Mouse (Mus musculus) neural tube, embryonic 15.5 days (tissue): ENCODE measurements around the gene Tas2r143. TPM values are rescaled to one million over a fixed set of nuclear protein-coding genes. Genes with fewer than 3 reads are reported as not detected.

Source experiments
- ATAC-seq: fragments of 200-750 bp; cut with Nextera tagmentation; 2 replicates; pipeline ENCODE4 v1.8.0; 2017; ENCODE audit warnings: mild to moderate bottlenecking, moderate TSS enrichment, moderate library complexity; ENCODE audit not compliant: low FRiP score
- H3K27ac ChIP-seq: fragments of 300-500 bp; sonication (generic); replicated peaks from 2 replicates; pipeline ENCODE4 v1.5.1; 2015; ENCODE audit warnings: mild to moderate bottlenecking, inconsistent platforms
- H3K27me3 ChIP-seq: fragments of 300-500 bp; sonication (generic); replicated peaks from 2 replicates; pipeline ENCODE4 v1.6.1; 2015; ENCODE audit warnings: inconsistent platforms
- H3K36me3 ChIP-seq: fragments of 300-500 bp; sonication (generic); 2 replicates; pipeline ENCODE4 v1.6.1; 2015; ENCODE audit warnings: inconsistent platforms
- H3K4me1 ChIP-seq: fragments of 300-500 bp; sonication (generic); 2 replicates; pipeline ENCODE4 v1.6.1; 2015; ENCODE audit warnings: inconsistent platforms
- H3K4me2 ChIP-seq: fragments of 300-500 bp; sonication (generic); 2 replicates; pipeline ENCODE4 v1.6.1; 2015; ENCODE audit warnings: inconsistent platforms, mild to moderate bottlenecking, moderate library complexity
- H3K4me3 ChIP-seq: fragments of 300-500 bp; sonication (generic); replicated peaks from 2 replicates; pipeline ENCODE4 v1.5.1; 2015; ENCODE audit warnings: mild to moderate bottlenecking, inconsistent platforms
- H3K9ac ChIP-seq: fragments of 300-500 bp; sonication (generic); replicated peaks from 2 replicates; pipeline ENCODE4 v1.6.1; 2015; ENCODE audit warnings: mild to moderate bottlenecking, inconsistent platforms
- H3K9me3 ChIP-seq: fragments of 300-500 bp; sonication (generic); replicated peaks from 2 replicates; pipeline ENCODE4 v1.6.1; 2016; ENCODE audit warnings: inconsistent platforms
- whole genome bisulfite sequencing: fragments of 180-500 bp; shearing (Covaris S2); methylation state at CpG from one replicate; pipeline ENCODE4 v1.1.7; 2015; ENCODE audit warnings: mixed read lengths; 5-methylcytosine and 5-hydroxymethylcytosine counted together
- polyA plus RNA-seq: library from polyadenylated mRNA; unstranded; fragments of >200 nt; fragmentation: Nextera tagmentation; extraction: Ambion mirVana; gene quantifications from 2 replicates; pipeline ENCODE4 v1.2.1, GENCODE M21; 2015

Tas2r143 gene
- polyA plus RNA-seq, 1 experiment from 2014 or later = not detected

- Histone ChIP-seq H3K4me2 (peak overlapping the region; percentile 29), H3K9ac (no peak overlapping the region), H3K36me3 (no peaks in the 10 kb centered on the region), H3K9me3 (no peaks in the 10 kb centered on the region), H3K27ac (no peak overlapping the region), H3K27me3 (no peaks in the 10 kb centered on the region), H3K4me1 (0 out of 2 replicates have a peak, but pooled peaks cover 3% of the 10 kb centered on the region), H3K4me3 (no peak overlapping the region)
- ATAC-seq = no peak; the same call in 1 of the 2 replicates
- WGBS = 4% methylated on average over 8 of the region's 8 CpGs
Observed at GRCm38 (mm10) chr6:42380416-42381144, 19.5 kb upstream of the Tas2r143 start.

GRCm38 (mm10) chr6:42381221-42381620 is 18.8 kb upstream of the Tas2r143 start:
- Histone ChIP-seq H3K9me3 (no peaks in the 10 kb centered on the region), H3K4me1 (0 out of 2 replicates have a peak, but pooled peaks cover 3% of the 10 kb centered on the region), H3K36me3 (no peaks in the 10 kb centered on the region), H3K9ac (no peak overlapping the region), H3K4me3 (no peak overlapping the region), H3K4me2 (no peak overlapping the region), H3K27me3 (no peaks in the 10 kb centered on the region), H3K27ac (no peak overlapping the region)
- 28% methylated on average over 2 of the region's 2 CpGs for WGBS
- no peak for ATAC-seq

GRCm38 (mm10) chr6:42381916-42382381 is 18.1 kb upstream of the Tas2r143 start:
- Histone ChIP-seq H3K9ac (no peak overlapping the region), H3K36me3 (no peaks in the 10 kb centered on the region), H3K27ac (no peak overlapping the region), H3K4me3 (no peak overlapping the region), H3K9me3 (no peaks in the 10 kb centered on the region), H3K4me1 (0 out of 2 replicates have a peak, but pooled peaks cover 3% of the 10 kb centered on the region), H3K4me2 (no peak overlapping the region), H3K27me3 (no peaks in the 10 kb centered on the region)
- WGBS = 71% methylated on average over 9 of the region's 9 CpGs
- ATAC-seq = no peak

GRCm38 (mm10) chr6:42383360-42383759 is 16.7 kb upstream of the Tas2r143 start:
- Histone ChIP-seq H3K36me3 (no peaks in the 10 kb centered on the region), H3K27ac (no peak overlapping the region), H3K4me2 (no peak overlapping the region), H3K9me3 (no peaks in the 10 kb centered on the region), H3K4me1 (0 out of 2 replicates have a peak, but pooled peaks cover 3% of the 10 kb centered on the region), H3K9ac (no peak overlapping the region), H3K27me3 (no peaks in the 10 kb centered on the region), H3K4me3 (no peak overlapping the region)
- WGBS = 97% methylated on average over 5 of the region's 5 CpGs
- ATAC-seq = no peak

- H3K9ac ChIP-seq = no peak overlapping the region
Observed at GRCm38 (mm10) chr6:42385635-42386034, 14.4 kb upstream of the Tas2r143 start.

DNA sequence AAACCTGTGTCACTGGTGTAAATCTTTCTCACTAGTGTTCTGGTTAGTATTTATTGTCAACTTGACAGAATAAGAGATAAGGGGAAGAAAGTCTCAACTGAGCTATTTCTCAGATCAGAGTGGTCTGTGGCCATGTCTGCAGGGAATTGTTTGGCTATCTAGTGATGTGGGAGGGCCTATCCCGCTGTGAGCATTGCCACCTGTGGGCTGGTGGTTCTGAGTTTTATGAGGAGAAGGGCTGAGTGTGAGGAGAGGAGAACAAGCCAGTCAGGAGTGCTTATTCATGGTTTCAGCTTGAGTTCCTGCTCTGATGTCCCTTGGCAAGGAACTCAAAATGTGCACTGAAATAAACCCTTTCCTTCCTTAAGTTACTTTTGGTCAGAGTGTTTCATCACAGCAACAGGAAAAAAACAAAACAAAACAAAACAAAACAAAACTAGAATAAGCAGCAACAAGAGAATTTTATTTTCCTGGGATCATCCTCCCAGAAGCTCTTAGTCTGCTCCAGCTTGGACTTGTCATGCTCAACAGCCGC is 8.2 kb upstream of the Tas2r143 start:
- 34% methylated on average over 2 of the region's 2 CpGs for WGBS
- Histone ChIP-seq H3K27me3 (no peaks in the 10 kb centered on the region), H3K4me2 (no peak overlapping the region), H3K36me3 (no peaks in the 10 kb centered on the region), H3K27ac (no peak overlapping the region), H3K9ac (no peak overlapping the region), H3K4me3 (no peak overlapping the region), H3K9me3 (no peaks in the 10 kb centered on the region), H3K4me1 (no peaks in the 10 kb centered on the region)
- ATAC-seq = no peak

More at GRCm38 (mm10) chr6:42385635-42386034, 14.4 kb upstream of the Tas2r143 start:
- Histone ChIP-seq H3K4me2 (no peak overlapping the region), H3K36me3 (no peaks in the 10 kb centered on the region), H3K27me3 (no peaks in the 10 kb centered on the region), H3K4me3 (no peak overlapping the region), H3K4me1 (0 out of 2 replicates have a peak, but pooled peaks cover 2% of the 10 kb centered on the region), H3K9me3 (no peaks in the 10 kb centered on the region), H3K27ac (no peak overlapping the region)
- no peak for ATAC-seq
- WGBS = 83% methylated on average over 4 of the region's 4 CpGs

GRCm38 (mm10) chr6:42395960-42396809 is 3.9 kb upstream of the Tas2r143 start:
- 80% methylated on average over 9 of the region's 9 CpGs for WGBS

DNA sequence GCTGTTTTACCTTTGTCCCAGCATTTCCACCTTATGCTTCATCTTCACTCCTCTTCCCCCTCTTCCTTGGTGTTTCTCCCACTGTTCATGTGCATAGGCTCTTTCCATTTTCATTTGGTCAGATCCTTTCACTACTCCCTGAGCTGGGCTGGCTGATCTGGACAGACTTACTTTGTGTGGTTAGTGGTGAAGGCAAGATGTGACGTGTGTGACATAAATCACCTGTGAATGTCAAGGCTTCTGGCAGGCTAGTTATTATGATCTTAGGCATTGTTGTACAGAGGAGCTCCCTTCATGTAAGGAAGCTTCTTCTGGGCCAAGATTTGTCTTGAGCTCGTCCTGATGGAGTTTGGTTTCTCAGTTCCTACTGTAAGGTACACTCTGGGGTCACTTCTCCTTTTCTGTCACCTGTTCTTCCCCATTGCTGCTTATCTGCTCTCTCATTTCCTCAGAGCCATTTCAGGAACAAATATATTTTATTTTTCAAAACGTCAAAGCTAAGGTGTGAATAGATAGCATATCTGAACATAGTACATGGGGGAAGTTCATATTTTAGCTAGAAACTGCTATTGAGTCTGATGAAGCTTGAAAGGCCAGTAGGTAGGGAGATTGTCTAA is 2.9 kb upstream of the Tas2r143 start:
- Histone ChIP-seq H3K36me3 (no peaks in the 10 kb centered on the region), H3K4me3 (no peak overlapping the region), H3K9me3 (no peaks in the 10 kb centered on the region), H3K27me3 (no peaks in the 10 kb centered on the region), H3K9ac (no peak overlapping the region), H3K4me2 (no peak overlapping the region), H3K4me1 (no peaks in the 10 kb centered on the region), H3K27ac (no peak overlapping the region)
- ATAC-seq = no peak
- 73% methylated on average over 3 of the region's 3 CpGs for whole genome bisulfite sequencing

More at GRCm38 (mm10) chr6:42395960-42396809, 3.9 kb upstream of the Tas2r143 start:
- H3K27ac ChIP-seq = no peak overlapping the region
- H3K27me3 ChIP-seq = no peaks in the 10 kb centered on the region
- no peak overlapping the region for H3K9ac ChIP-seq
- no peak overlapping the region for H3K4me2 ChIP-seq
- no peak for ATAC-seq
- H3K9me3 ChIP-seq = no peaks in the 10 kb centered on the region
- H3K4me1 ChIP-seq = no peaks in the 10 kb centered on the region
- no peak overlapping the region for H3K4me3 ChIP-seq
- H3K36me3 ChIP-seq = no peaks in the 10 kb centered on the region

DNA sequence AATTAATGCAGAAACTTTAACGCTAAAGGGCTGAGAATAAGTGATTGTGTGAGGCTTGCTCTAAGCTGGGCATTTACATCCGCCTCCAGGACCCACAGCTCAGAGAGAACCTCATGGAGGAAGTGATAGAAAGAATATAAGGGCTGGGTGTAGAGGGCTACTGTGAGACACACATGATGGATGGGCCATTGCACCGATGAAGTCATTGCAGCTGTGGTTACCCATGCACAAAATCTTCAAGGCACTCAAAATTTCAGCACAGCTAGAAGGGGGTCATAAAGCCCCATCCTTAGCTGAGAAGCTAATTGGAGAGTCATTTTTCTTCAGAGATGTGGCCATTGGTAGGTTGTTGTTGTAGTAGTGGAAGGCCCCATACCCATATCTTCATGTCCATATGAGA is 1.8 kb upstream of the Tas2r143 start:
- no peak for ATAC-seq
- no peak overlapping the region for H3K4me3 ChIP-seq
- H3K9ac ChIP-seq = no peak overlapping the region
- no peak overlapping the region for H3K27ac ChIP-seq
- no peaks in the 10 kb centered on the region for H3K27me3 ChIP-seq
- WGBS = 84% methylated on average over 3 of the region's 3 CpGs
- H3K36me3 ChIP-seq = no peaks in the 10 kb centered on the region
- no peaks in the 10 kb centered on the region for H3K4me1 ChIP-seq
- H3K9me3 ChIP-seq = no peaks in the 10 kb centered on the region
- H3K4me2 ChIP-seq = no peak overlapping the region

GRCm38 (mm10) chr6:42398998-42399397 is 1.0 kb upstream of the Tas2r143 start:
- Histone ChIP-seq H3K9me3 (no peaks in the 10 kb centered on the region), H3K27ac (no peak overlapping the region)
- 95% methylated on average over 1 of the region's 1 CpGs for WGBS

GRCm38 (mm10) chr6:42405134-42405533 is 5.1 kb downstream of the Tas2r143 start, which contains the start of gene Tas2r135:
Tas2r135 (plus strand) TSS chr6:42405434.
- Histone ChIP-seq H3K9ac (no peak within 1 kb of the TSS), H3K27me3 (no peaks in the 10 kb centered on the region), H3K4me1 (no peaks in the 10 kb centered on the region), H3K36me3 (no peaks in the 10 kb centered on the region), H3K4me3 (no peak within 1 kb of the TSS), H3K9me3 (no peaks in the 10 kb centered on the region), H3K4me2 (no peak within 1 kb of the TSS), H3K27ac (no peak within 1 kb of the TSS)
- WGBS = 87% methylated on average over 2 of the region's 2 CpGs
- ATAC-seq = no peak

More at GRCm38 (mm10) chr6:42398998-42399397, 1.0 kb upstream of the Tas2r143 start:
- no peak for ATAC-seq
- Histone ChIP-seq H3K36me3 (no peaks in the 10 kb centered on the region), H3K4me2 (no peak overlapping the region), H3K4me3 (no peak overlapping the region), H3K4me1 (no peaks in the 10 kb centered on the region), H3K9ac (no peak overlapping the region), H3K27me3 (no peaks in the 10 kb centered on the region)
